Mouse (Mus musculus): ENCODE measurements around the gene Snx9. TPM values are rescaled to one million over a fixed set of nuclear protein-coding genes. Genes with fewer than 3 reads are reported as not detected.

Gene Snx9
- polyA plus RNA-seq, 1 experiment from 2014 or later, result 6.1 TPM

DNA sequence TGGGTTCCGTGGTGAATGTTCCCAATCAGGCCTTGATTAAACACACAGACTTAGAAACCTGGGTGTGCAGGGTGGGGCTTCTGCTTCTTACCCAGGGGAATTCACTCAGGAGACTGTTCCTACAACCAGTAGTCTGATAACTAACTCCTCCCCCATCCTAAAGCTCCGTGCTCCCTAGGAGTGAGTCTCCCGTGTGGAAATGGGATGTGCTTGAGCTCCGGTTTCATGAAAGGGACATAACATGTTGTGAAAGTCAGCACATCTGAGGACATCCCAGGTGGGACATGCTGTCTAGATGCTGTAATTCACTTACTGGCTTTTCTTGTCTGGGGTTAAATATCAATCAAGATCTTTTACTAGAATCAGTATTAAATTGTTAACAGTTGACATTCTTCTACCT is 111.3 kb downstream of the Snx9 start:
- no peaks in the 10 kb centered on the region for H3K36me3 ChIP-seq (ENCODE audit: control insufficient read depth, insufficient read depth, low read length)
- WGBS, result 81% methylated on average over 4 of the region's 4 CpGs
- H3K9me3 ChIP-seq (ENCODE audit: control insufficient read depth, low read length), result no peaks in the 10 kb centered on the region
- H3K27ac ChIP-seq (ENCODE audit: low read depth, low read length), result no peak overlapping the region
- no peak overlapping the region for H3K9ac ChIP-seq (ENCODE audit: low read depth, low read length)
- no peaks in the 10 kb centered on the region for H3K27me3 ChIP-seq (replicated peaks; ENCODE audit: control insufficient read depth, insufficient read depth, low read length)
- no peak overlapping the region for H3K4me3 ChIP-seq (ENCODE audit: low read length)
- H3K4me2 ChIP-seq (ENCODE audit: low read length), result no peak overlapping the region
- ATAC-seq, result no peak
- H3K4me1 ChIP-seq (ENCODE audit: control insufficient read depth, insufficient read depth, low read depth, low read length), result no peaks in the 10 kb centered on the region

DNA sequence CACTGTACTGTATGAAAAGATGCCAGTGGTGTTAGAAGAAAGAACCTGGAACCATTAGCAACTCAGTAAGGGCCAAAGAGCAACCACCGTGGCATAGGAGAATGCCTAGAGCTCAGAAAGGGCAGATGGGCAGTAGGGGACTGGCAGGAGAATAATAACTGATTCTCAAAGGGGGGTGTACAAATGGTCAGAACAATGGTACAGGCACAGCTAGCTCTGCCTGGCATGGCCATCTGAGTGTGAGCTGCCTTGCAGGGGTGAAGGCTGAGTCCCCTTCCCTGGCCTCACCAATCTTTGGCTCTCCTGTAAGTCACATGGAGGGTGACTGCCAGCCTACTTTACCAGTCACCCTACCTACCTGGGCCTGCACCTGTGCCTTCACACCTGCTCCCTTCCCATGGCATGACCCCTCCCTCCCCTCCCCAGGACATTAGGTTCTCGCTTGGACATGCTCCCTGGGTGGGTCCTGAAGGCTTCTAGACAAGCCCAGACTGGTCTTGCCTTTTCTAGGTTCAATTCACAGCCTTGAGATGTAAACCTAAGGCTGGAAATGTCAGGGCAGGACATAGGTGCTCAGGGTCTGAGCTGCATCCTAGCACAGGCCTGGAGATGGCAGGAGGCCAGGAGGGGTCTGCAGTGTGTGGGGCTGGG is 115.3 kb downstream of the Snx9 start:
- H3K36me3 ChIP-seq (ENCODE audit: control insufficient read depth, insufficient read depth, low read length), result no peaks in the 10 kb centered on the region
- H3K27ac ChIP-seq (ENCODE audit: low read depth, low read length), result no peak overlapping the region
- no peaks in the 10 kb centered on the region for H3K9me3 ChIP-seq (ENCODE audit: control insufficient read depth, low read length)
- H3K27me3 ChIP-seq (replicated peaks; ENCODE audit: control insufficient read depth, insufficient read depth, low read length), result no peaks in the 10 kb centered on the region
- H3K4me2 ChIP-seq (ENCODE audit: low read length), result no peak overlapping the region
- ATAC-seq, result no peak
- no peaks in the 10 kb centered on the region for H3K4me1 ChIP-seq (ENCODE audit: control insufficient read depth, insufficient read depth, low read depth, low read length)
- no peak overlapping the region for H3K9ac ChIP-seq (ENCODE audit: low read depth, low read length)
- 64% methylated on average over 2 of the region's 2 CpGs for WGBS
- H3K4me3 ChIP-seq (ENCODE audit: low read length), result no peak overlapping the region

DNA sequence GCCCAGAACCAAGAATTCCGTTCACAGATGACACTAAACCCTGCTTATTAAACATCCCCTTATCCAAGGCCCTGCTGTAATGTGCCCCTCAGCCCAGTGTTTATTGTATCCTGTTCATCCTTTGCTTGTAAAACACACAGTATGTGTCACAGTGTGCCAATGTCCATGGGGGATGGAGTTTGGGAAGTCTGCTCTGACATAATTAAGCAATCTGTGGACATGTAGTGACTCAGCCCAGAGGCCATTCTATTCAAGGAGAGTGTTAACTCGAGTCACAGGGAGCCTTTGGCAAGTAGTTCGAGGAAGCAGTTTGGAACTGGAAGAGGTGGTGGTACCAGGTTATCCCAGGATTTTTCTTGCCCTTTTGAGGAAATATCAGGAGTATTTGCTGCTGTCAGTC is 116.0 kb downstream of the Snx9 start:
- 62% methylated on average over 3 of the region's 3 CpGs for WGBS
- H3K27ac ChIP-seq (ENCODE audit: low read depth, low read length), result no peak overlapping the region
- ATAC-seq, result no peak

DNA sequence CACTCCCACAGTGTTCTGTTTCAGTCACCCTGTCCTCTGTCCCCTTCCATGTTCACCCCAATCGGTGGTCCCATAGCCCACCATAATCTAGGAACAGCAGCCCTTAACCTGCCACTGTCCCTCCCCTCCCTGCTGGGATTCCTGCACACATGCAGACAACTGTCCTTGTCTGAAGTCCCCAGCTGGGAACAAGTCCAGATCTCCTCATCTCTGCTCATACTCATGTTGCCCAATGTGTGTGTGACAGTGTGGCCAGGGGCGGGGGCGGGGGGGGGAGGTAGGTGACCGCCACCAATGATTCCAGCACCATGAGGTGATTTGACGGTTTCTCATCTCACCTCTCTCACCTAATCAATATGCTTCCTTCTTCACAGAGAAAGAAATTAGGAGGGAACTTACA is 117.1 kb downstream of the Snx9 start:
- Histone ChIP-seq H3K27me3 (replicated peaks; ENCODE audit: control insufficient read depth, insufficient read depth, low read length) (no peaks in the 10 kb centered on the region), H3K9me3 (ENCODE audit: control insufficient read depth, low read length) (no peaks in the 10 kb centered on the region), H3K4me1 (ENCODE audit: control insufficient read depth, insufficient read depth, low read depth, low read length) (no peaks in the 10 kb centered on the region), H3K4me2 (ENCODE audit: low read length) (no peak overlapping the region), H3K9ac (ENCODE audit: low read depth, low read length) (no peak overlapping the region), H3K4me3 (ENCODE audit: low read length) (no peak overlapping the region), H3K27ac (ENCODE audit: low read depth, low read length) (no peak overlapping the region), H3K36me3 (ENCODE audit: control insufficient read depth, insufficient read depth, low read length) (no peaks in the 10 kb centered on the region)
- WGBS, result 92% methylated on average over 5 of the region's 5 CpGs
- ATAC-seq, result no peak

More for the DNA sequence above, 116.0 kb downstream of the Snx9 start:
- Histone ChIP-seq H3K9me3 (ENCODE audit: control insufficient read depth, low read length) (no peaks in the 10 kb centered on the region), H3K36me3 (ENCODE audit: control insufficient read depth, insufficient read depth, low read length) (no peaks in the 10 kb centered on the region), H3K4me3 (ENCODE audit: low read length) (no peak overlapping the region), H3K4me1 (ENCODE audit: control insufficient read depth, insufficient read depth, low read depth, low read length) (no peaks in the 10 kb centered on the region), H3K4me2 (ENCODE audit: low read length) (no peak overlapping the region), H3K27me3 (replicated peaks; ENCODE audit: control insufficient read depth, insufficient read depth, low read length) (no peaks in the 10 kb centered on the region), H3K9ac (ENCODE audit: low read depth, low read length) (no peak overlapping the region)

DNA sequence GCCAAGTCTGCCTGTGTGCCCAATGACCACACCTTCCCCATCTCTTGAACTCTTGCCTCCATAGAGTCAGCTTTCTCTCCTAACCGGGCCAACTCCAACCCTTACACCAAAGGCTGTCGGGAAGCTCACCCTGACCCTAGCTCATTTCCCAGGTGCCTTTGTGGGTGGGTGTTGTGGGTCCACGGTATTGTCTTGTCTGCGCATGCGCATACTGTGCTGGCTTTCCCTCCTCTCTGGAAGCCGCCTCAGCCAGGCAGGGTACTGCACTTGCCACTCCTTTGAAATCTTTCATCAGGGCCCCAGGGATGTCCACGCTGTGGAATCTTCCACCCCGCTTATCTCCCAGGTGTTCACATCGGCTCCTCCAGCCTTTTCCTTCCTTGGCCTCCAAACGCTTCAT is 117.5 kb downstream of the Snx9 start:
- Histone ChIP-seq H3K9ac (ENCODE audit: low read depth, low read length) (no peak overlapping the region), H3K4me2 (ENCODE audit: low read length) (no peak overlapping the region), H3K4me1 (ENCODE audit: control insufficient read depth, insufficient read depth, low read depth, low read length) (no peaks in the 10 kb centered on the region), H3K36me3 (ENCODE audit: control insufficient read depth, insufficient read depth, low read length) (no peaks in the 10 kb centered on the region), H3K4me3 (ENCODE audit: low read length) (no peak overlapping the region), H3K9me3 (ENCODE audit: control insufficient read depth, low read length) (no peaks in the 10 kb centered on the region), H3K27me3 (replicated peaks; ENCODE audit: control insufficient read depth, insufficient read depth, low read length) (no peaks in the 10 kb centered on the region), H3K27ac (ENCODE audit: low read depth, low read length) (no peak overlapping the region)
- WGBS, result 82% methylated on average over 10 of the region's 10 CpGs
- no peak for ATAC-seq

DNA sequence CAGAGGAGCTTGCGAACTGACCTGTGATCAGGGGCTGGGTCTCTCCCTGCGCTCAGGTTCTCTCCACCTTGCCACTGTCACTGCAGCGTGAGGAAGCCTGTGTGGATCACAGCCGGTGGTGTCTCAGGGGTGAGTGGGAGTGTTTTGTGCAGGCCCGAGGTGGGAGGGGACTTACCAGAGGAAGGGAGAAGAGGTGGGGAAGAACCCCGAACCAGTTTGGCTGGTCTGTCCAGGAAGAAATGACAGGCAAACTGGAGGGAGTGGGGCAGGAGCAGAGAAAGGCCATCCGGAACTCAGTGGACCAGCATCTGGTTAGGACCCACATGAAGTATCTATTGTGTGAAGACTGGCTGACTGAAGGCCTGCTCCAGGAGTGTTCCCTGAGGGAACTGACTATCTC is 118.0 kb downstream of the Snx9 start:
- Histone ChIP-seq H3K4me2 (ENCODE audit: low read length) (no peak overlapping the region), H3K9me3 (ENCODE audit: control insufficient read depth, low read length) (no peaks in the 10 kb centered on the region), H3K27ac (ENCODE audit: low read depth, low read length) (no peak overlapping the region), H3K27me3 (replicated peaks; ENCODE audit: control insufficient read depth, insufficient read depth, low read length) (no peaks in the 10 kb centered on the region), H3K9ac (ENCODE audit: low read depth, low read length) (no peak overlapping the region), H3K4me1 (ENCODE audit: control insufficient read depth, insufficient read depth, low read depth, low read length) (no peaks in the 10 kb centered on the region), H3K4me3 (ENCODE audit: low read length) (no peak overlapping the region), H3K36me3 (ENCODE audit: control insufficient read depth, insufficient read depth, low read length) (no peaks in the 10 kb centered on the region)
- 75% methylated on average over 7 of the region's 7 CpGs for WGBS
- no peak for ATAC-seq

DNA sequence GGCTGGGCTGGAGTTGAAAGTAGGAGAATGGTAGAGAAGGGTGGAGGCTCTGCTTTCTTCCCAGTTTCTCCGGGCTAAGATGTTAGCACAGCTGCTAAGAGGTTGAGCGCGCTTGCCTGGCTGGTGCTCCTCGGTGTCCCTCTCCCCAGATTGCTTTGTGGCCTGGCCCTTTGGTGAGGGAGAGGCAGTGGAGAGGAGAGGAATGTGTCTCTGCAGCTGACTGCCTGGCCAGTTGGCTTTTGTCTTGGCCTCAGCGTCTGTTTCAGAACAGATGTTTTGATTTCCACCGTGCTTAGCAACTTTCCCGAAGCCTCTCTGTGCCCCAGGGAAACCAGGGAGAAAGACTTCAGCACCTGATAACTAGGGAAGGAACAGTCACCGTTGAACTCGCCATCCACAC is 118.7 kb downstream of the Snx9 start:
- H3K4me2 ChIP-seq (ENCODE audit: low read length), result no peak overlapping the region
- H3K4me1 ChIP-seq (ENCODE audit: control insufficient read depth, insufficient read depth, low read depth, low read length), result no peaks in the 10 kb centered on the region
- WGBS, result 59% methylated on average over 9 of the region's 9 CpGs
- H3K27ac ChIP-seq (ENCODE audit: low read depth, low read length), result no peak overlapping the region
- H3K9me3 ChIP-seq (ENCODE audit: control insufficient read depth, low read length), result no peaks in the 10 kb centered on the region
- no peak for ATAC-seq
- H3K27me3 ChIP-seq (replicated peaks; ENCODE audit: control insufficient read depth, insufficient read depth, low read length), result no peaks in the 10 kb centered on the region
- H3K4me3 ChIP-seq (ENCODE audit: low read length), result no peak overlapping the region
- no peak overlapping the region for H3K9ac ChIP-seq (ENCODE audit: low read depth, low read length)
- no peaks in the 10 kb centered on the region for H3K36me3 ChIP-seq (ENCODE audit: control insufficient read depth, insufficient read depth, low read length)

DNA sequence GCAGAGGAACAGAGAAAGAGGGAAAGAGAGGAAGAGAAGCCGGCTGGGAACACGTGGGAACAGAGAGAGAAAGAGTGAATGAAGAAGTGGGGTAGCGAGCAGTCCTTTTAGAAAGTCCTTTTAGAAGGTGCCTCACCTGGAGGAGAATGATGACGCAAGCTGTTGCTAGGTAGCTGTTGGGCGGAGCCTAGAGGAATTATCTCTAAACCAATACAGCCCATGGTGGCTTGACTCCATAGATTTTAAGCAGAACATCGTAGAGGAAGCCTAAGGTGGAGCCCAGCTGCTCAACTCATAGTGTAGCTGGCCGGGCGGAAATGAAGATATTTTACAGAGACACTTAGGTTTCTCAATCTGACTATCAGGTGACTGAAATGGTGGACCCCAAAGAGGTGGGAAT is 122.6 kb downstream of the Snx9 start:
- Histone ChIP-seq H3K9me3 (ENCODE audit: control insufficient read depth, low read length) (no peaks in the 10 kb centered on the region), H3K4me3 (ENCODE audit: low read length) (no peak overlapping the region), H3K27me3 (replicated peaks; ENCODE audit: control insufficient read depth, insufficient read depth, low read length) (no peaks in the 10 kb centered on the region; the same call in 1 of the 2 replicates), H3K9ac (ENCODE audit: low read depth, low read length) (no peak overlapping the region), H3K36me3 (ENCODE audit: control insufficient read depth, insufficient read depth, low read length) (no peaks in the 10 kb centered on the region), H3K27ac (ENCODE audit: low read depth, low read length) (no peak overlapping the region), H3K4me2 (ENCODE audit: low read length) (no peak overlapping the region), H3K4me1 (ENCODE audit: control insufficient read depth, insufficient read depth, low read depth, low read length) (no peaks in the 10 kb centered on the region)
- ATAC-seq, result no peak
- WGBS, result 94% methylated on average over 8 of the region's 8 CpGs

DNA sequence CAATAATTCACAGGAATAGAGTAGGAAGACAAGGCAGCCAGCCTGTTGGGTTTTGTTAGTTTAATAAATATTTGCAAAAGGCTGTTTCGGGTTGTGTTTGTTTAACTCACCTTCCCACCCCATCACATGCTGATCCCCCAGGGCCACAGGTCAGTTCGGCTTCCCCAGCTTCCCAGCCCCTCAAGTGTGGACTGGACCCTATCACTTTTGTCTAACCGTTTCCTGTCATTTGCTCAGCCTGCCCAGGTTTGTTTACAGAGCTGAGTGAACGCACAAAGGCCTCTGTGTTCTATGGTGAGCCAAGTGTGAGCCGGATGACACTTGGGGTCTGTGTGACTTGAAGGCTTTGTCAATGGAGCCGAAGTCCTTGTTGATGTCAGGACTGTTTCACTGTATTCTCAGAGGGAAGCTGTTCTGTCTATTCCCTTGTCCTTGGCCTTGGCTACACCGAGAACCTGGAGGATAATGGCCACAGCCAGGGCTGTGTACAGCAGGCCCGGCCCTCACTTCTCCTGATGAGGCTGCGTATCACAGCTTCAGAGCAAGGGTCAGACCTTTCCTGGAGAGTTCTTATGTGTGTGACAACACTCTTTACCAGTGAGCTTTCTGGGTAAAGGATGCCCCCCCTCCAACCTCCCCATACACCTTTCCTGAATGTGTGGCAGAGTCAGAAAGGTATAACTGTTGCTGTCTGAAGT is 124.1 kb downstream of the Snx9 start:
- no peak overlapping the region for H3K4me2 ChIP-seq (ENCODE audit: low read length)
- no peaks in the 10 kb centered on the region for H3K36me3 ChIP-seq (ENCODE audit: control insufficient read depth, insufficient read depth, low read length)
- H3K9ac ChIP-seq (ENCODE audit: low read depth, low read length), result no peak overlapping the region
- H3K27ac ChIP-seq (ENCODE audit: low read depth, low read length), result no peak overlapping the region
- 61% methylated on average over 9 of the region's 9 CpGs for WGBS
- no peak overlapping the region for H3K4me3 ChIP-seq (ENCODE audit: low read length)
- no peaks in the 10 kb centered on the region for H3K9me3 ChIP-seq (ENCODE audit: control insufficient read depth, low read length)
- H3K4me1 ChIP-seq (ENCODE audit: control insufficient read depth, insufficient read depth, low read depth, low read length), result no peaks in the 10 kb centered on the region
- ATAC-seq, result no peak
- no peaks in the 10 kb centered on the region; the same call in 1 of the 2 replicates for H3K27me3 ChIP-seq (replicated peaks; ENCODE audit: control insufficient read depth, insufficient read depth, low read length)

Measured in hindbrain, embryonic 16.5 days (tissue).